Mouse (Mus musculus): ENCODE data around the gene Klhl25. TPM values are rescaled to one million over a fixed set of nuclear protein-coding genes. Genes with fewer than 3 reads are reported as not detected.
"Not testable (repeated sequence)": the region's sequence is repeated elsewhere in the genome, so short reads cannot be mapped to it uniquely, and the experiment has no call there.

Klhl25 gene
- polyA plus RNA-seq, 1 experiment from 2014 or later: 23.9 TPM

GRCm38 (mm10) chr7:75910035-75910651, 62.0 kb downstream of the Klhl25 start:
- no peaks in the 10 kb centered on the region for H3K9me3 ChIP-seq
- H3K27ac ChIP-seq: no peak overlapping the region
- H3K4me2 ChIP-seq (replicated peaks): peak overlapping the region; percentile 41
- H3K27me3 ChIP-seq: no peaks in the 10 kb centered on the region
- H3K9ac ChIP-seq: no peak overlapping the region
- WGBS: 15% methylated on average over 11 of the region's 11 CpGs
- ATAC-seq (ENCODE audit: insufficient number of reproducible peaks, insufficient read depth, low FRiP score, low TSS enrichment): no peak
- H3K4me3 ChIP-seq: peak overlapping the region; percentile 11; the same call in 1 of the 2 replicates
- H3K4me1 ChIP-seq: peaks cover 4% of the 10 kb centered on the region; the same call in 1 of the 2 replicates
- no peaks in the 10 kb centered on the region for H3K36me3 ChIP-seq

DNA sequence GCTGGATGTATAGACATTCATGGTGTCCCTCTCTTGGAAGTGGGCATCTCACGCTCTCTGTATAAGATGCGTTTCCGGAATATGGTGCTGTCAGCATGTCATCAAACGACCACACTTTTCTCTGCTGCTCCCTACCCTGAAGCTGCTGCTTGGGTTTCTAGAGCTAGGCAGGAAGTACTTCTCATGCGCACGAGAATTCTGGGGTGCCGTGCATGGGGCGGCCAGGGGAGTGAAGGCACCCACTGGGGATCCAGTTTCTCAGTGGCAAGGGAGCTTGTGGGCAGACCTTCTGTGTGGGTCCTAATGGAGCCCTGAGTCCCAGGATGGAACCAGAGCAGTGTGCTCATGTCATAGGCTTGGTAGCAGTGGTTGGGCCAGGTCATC, 62.5 kb downstream of the Klhl25 start:
- H3K4me3 ChIP-seq: no peak overlapping the region
- peaks cover 4% of the 10 kb centered on the region; the same call in 1 of the 2 replicates for H3K4me1 ChIP-seq
- peak overlapping the region; percentile 41; the same call in 1 of the 2 replicates for H3K4me2 ChIP-seq (replicated peaks)
- no peaks in the 10 kb centered on the region for H3K27me3 ChIP-seq
- H3K9ac ChIP-seq: no peak overlapping the region
- 81% methylated on average over 8 of the region's 8 CpGs for WGBS
- ATAC-seq (ENCODE audit: insufficient number of reproducible peaks, insufficient read depth, low FRiP score, low TSS enrichment): no peak
- no peak overlapping the region for H3K27ac ChIP-seq
- H3K9me3 ChIP-seq: no peaks in the 10 kb centered on the region
- H3K36me3 ChIP-seq: no peaks in the 10 kb centered on the region

DNA sequence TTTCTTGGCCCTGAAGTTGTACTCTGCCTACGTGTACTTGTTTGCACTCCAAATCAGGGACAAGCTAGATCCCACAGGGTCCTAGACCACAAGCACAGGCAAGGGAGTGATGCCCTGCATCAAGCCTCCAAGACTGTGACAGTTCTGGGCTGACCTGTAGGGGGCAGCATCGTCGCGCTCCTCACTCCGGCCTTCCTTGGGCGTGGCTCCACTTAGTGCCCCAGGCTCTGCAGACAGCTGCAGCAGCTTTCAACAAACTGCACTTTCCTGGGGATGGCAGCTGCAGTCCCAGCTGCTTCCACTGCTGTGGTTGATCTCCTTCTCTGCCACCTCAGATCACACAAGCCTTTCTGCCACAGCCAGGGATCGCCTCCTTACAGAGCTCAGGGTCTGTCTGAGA, 65.8 kb downstream of the Klhl25 start:
- WGBS: 0% methylated on average over 7 of the region's 7 CpGs
- no peak overlapping the region for H3K9ac ChIP-seq
- H3K4me1 ChIP-seq: peaks cover 4% of the 10 kb centered on the region; the same call in 1 of the 2 replicates
- no peak overlapping the region for H3K4me3 ChIP-seq
- no peaks in the 10 kb centered on the region for H3K36me3 ChIP-seq
- ATAC-seq (ENCODE audit: insufficient number of reproducible peaks, insufficient read depth, low FRiP score, low TSS enrichment): peak; percentile 71; the same call in 1 of the 2 replicates
- no peak overlapping the region for H3K27ac ChIP-seq
- H3K4me2 ChIP-seq (replicated peaks): no peak overlapping the region
- H3K9me3 ChIP-seq: no peaks in the 10 kb centered on the region
- no peaks in the 10 kb centered on the region for H3K27me3 ChIP-seq

DNA sequence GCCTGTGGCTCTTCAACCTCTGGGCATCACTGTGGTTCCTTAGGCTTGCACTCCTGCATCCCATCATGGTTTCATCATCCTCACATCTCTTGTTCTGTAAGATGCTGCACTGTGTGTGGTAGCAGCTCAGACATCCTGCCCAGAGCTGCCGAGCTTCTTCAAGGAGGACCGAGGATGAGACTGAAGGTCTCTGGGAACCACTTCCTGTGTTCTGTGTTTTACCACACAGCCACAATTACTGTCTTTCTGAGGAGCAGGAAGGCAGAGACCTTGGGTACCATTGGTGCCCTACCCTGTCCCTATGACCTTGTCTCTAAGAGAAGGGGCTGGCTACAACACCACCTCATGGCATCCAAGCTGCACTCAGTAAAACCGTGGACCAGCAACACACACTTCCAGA, 67.4 kb downstream of the Klhl25 start:
- ATAC-seq (ENCODE audit: insufficient number of reproducible peaks, insufficient read depth, low FRiP score, low TSS enrichment); H3K36me3 ChIP-seq: not testable (repeated sequence)
- WGBS: 76% methylated on average over 3 of the region's 3 CpGs

DNA sequence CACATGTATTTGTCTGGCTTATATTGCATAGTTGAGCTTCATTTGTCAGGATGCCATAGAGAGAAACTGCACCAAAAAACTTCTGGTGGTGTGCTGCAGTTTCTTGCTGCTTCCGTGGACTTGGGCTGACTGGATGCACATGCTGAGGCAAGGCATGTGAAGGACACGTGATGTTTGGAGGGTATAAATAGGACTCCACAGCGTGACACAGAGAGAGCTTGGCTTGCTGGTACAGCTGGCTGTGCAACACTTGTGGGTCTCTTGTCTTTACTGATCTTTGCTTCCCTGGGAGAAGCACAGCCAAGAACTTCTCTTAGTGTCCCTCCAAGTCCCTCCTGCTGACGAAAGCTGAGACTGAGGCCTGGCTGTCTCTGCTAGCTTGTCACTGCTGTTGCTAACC, 69.6 kb downstream of the Klhl25 start:
- H3K4me3 ChIP-seq: no peak overlapping the region

More for the DNA sequence above, 67.4 kb downstream of the Klhl25 start:
- H3K27ac ChIP-seq; H3K4me1 ChIP-seq; H3K9me3 ChIP-seq; H3K27me3 ChIP-seq; H3K4me2 ChIP-seq (replicated peaks); H3K4me3 ChIP-seq; H3K9ac ChIP-seq: not testable (repeated sequence)

DNA sequence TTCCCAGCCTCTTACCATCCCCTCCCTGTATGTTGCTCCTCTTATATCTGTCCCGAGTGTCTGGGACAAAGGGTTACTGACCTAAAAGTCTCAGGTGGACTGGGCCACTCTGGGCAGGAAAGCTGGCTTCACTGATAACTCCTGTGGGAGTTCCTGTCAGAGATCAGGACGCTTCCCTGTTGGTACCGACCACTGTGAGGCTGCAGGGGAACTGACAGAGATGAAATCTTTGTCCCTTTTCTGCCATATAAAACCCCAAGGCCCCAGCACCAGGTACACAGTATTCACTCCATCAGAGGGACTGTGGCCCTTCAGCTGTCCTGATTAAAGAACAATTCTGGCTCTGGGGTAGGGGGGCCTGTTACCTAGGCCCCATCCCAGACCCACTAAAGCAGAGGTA, 71.6 kb downstream of the Klhl25 start:
- 64% methylated on average over 3 of the region's 3 CpGs for WGBS
- not testable (repeated sequence) for H3K9me3 ChIP-seq; H3K4me3 ChIP-seq; ATAC-seq (ENCODE audit: insufficient number of reproducible peaks, insufficient read depth, low FRiP score, low TSS enrichment); H3K36me3 ChIP-seq; H3K27me3 ChIP-seq; H3K9ac ChIP-seq; H3K4me1 ChIP-seq; H3K4me2 ChIP-seq (replicated peaks); H3K27ac ChIP-seq

More for the DNA sequence above, 69.6 kb downstream of the Klhl25 start:
- no peak overlapping the region for H3K27ac ChIP-seq
- no peaks in the 10 kb centered on the region for H3K4me1 ChIP-seq
- no peak for ATAC-seq (ENCODE audit: insufficient number of reproducible peaks, insufficient read depth, low FRiP score, low TSS enrichment)
- 82% methylated on average over 4 of the region's 4 CpGs for WGBS
- no peak overlapping the region for H3K9ac ChIP-seq
- H3K4me2 ChIP-seq (replicated peaks): no peak overlapping the region
- no peaks in the 10 kb centered on the region for H3K9me3 ChIP-seq
- H3K36me3 ChIP-seq: no peaks in the 10 kb centered on the region
- no peaks in the 10 kb centered on the region for H3K27me3 ChIP-seq

Measured in embryonic facial prominence, embryonic 12.5 days (tissue).